Mouse (Mus musculus) thymus, postnatal 10 days (tissue): ENCODE measurements around the gene Rab10.

Experiments used
- DNase-seq, 2 experiments: peaks; one replicate each; pipeline ENCODE4 v3.0.0; 2021; ENCODE audit warnings: low spot score in 2 of 2

Rab10 gene

DNA sequence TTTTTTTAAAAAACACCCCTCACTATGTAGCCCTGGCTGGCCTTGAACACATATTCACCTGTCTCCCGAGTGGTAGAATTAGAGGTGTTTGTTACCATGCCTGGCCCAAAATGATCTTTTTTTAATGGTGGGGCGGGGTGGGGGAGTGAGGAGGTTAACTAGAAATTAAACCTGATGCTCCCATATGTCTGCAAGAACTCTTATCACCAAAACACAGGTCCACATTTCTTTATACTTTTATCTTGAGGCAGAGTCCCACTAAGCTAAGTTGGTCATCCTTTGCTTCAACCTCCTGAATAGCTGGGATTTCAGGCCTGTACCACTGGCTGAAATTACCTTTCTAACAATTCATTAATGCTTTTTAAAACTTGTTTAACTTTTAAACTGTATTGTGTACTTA, 13.7 kb downstream of the Rab10 start:
- DNase-seq, result no peak

DNA sequence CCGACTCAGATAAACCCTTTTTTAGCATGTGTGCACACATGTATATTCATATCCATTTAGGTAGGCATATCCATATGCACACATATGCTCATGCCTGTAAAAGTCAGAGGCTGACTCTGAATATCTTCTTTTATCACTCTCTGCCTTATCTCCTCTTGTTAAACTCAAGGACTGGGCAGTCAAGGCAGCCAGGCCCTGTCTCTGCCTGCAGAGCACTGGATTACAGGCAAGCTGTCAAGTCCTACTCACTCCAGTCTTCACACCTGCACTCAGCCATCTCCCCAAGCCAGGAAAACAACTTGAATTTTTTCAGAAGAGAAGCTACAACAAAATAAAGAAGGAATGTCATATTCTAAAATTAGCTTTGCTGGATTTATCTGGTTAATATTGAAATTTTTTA, 17.9 kb downstream of the Rab10 start:
- DNase-seq, result no peak

DNA sequence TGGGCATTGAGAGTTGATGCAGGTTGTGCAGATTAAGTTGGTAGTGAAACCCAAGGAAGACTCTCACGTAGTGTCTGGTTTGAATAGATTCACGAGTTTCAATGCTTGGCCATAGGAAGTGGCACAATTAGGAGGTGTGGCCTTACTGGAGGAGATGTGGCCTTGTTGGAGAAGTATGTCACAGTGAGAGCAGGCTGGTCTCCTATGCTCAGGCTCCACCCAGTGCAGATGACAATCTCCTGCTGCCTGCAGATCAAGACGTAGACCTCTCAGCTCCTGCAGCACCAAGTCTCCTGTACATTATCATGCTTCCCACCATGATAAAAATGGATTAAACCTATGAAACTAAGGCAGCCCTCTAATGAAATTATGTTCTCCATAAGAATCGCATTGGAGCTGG, 18.7 kb downstream of the Rab10 start:
- DNase-seq, result no peak

DNA sequence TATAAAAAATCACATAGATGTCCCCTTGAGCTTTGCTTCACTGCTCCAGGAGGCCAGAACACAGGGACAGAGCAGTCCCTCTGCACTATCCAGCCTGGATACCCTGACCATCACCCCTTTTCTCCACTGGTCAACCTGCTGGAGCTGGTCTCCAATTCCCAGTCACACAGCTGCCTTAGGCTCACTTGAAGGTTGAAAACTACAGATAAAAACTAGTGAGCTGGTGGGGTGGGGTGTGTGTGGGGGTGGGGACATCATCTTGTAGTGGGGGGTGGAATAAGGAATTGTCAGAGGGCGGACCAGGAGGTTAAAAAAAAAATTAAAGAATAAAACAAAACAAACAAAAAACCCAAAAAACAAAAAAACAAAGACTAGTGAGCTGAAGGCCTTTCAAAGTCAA, 21.3 kb downstream of the Rab10 start:
- DNase-seq, result no peak

DNA sequence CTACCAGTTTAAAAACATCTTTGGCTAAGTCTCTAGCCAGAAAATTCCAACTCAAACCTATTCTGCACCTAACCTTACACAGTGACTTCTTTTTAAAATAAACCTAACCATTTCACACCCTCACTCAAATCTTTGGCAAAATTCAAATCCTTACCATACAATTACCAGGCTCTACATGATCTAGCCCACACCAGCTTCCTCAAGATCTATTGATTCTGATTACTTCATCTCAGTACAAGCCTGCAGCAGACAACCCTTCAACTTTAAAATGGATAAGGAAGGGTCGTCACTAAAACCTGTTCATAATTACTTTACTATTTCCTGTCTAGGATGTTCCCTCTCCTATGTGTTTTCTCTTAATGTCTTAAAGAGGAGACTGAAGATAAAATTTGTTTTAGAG, 23.9 kb downstream of the Rab10 start:
- no peak for DNase-seq

DNA sequence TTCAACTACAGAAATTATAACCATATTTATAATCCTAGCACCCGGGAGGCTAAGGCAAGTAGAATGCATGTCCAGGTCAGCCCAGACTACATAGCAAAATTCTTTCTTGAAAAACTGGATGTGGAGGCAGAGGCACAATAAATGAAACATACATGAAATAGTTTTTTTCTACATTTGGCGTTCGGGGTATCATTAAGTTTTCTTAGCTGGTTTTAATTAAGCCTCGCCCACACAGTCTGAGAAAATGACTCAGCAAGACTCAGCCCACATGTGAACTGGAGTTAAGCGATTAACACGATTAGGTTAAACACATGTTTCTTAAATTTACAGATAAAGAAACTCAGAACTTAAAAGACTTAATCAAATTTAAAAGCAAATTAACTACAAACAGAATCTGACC, 24.4 kb downstream of the Rab10 start:
- DNase-seq, result no peak

DNA sequence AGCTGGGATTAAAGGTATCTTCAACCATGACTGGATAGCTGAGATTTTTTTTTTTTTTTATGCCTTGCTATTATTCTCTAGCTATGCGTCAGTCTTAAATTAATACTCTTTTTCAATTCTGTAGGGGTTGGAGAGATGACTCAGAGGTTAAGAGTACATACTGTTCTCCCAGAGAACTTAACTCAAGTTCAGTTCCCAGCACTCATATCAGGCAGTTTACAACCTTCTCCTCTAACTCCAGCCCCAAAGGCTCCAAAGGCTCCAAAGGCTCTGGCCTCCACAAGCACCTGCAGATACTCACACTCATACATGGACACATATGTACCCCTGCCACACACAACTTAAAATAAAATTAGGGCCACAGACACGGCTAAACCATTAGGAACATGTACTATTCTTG, 25.3 kb downstream of the Rab10 start:
- no peak for DNase-seq

DNA sequence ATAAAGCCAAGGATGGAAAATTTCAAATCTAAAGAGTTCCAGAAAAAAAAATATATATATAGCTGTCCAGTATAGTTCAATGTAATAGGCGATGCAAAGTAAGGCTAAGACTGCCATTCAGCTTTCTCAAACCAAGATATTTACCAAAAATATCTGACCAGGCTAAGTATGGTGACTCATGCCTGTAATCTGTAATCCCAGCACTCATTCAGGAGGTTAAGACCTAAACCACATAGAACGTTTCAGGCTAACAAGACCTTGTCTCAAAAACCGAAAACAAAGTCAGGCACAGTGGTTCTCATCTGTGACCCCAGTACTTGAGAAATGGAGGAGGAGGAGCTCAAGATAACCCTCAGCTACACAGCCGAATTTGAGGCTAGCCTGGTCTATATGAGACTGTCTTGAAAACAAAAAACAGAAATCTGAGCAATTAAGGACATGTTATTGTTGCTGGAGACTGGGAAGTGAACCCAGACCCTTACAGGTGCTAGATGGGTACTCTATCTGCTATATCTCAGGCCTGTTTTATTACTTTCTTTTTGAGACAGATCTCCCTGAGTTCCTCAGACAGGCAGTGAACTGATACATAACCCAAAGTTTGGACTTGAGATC, 25.8 kb downstream of the Rab10 start:
- no peak for DNase-seq

DNA sequence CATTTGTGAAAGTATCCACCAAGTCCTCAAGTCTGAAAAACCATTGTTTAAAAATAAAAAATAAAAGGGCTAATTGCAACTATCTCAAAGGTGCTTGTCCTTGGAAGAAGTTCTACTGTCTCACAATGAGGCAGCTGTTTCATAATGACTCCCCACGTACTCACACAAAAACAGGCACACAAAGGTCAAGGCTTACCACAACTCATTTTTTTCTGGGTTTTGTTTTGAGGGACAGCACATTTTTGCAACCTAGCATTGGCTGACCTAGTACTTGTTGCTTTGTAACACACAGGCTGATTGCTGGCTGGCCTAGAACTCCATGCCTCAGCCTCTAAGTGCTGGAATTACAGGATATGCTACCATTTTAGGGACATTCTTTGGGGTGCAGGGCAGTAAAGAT, 26.8 kb downstream of the Rab10 start:
- no peak for DNase-seq

DNA sequence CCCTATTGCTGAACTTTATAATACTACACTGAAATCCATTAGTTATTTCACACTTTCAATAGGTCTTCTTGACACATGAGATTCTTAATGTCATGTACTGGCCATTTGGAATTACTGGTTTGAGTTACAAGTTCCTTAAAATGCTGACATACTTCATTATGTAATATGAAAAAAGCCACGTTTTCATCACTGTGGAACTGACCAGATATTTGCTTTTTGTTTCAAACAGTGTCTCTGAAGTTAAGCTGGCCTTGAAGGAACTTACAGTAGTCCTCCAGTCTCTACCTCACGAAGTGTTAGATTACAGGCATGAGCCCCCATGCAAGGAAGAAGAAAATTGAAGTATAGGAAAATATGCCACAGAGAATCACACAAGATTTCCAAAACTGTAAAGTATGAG, 27.2 kb downstream of the Rab10 start:
- DNase-seq, result no peak

DNA sequence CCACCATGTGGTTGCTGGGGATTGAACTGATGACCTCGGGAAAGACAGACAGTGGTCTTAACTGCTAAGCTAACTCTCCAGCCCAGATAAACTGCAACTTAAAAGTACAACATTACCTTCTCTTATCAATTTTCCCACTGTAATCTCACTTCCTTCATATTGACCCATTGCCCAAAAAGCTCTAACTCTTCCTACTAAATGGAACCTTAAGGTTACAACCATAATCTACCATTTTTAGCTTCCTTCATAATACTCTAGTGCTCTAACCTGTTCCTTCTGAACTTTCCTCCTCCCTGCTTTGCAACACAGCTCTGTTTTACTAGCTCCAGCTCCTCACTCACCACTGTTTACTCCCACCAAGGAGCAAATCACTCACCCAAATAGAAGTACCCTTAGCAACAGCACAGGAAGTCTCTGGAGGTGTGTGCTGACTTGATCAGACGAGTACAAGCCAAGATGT, 30.9 kb downstream of the Rab10 start:
- DNase-seq, result no peak

DNA sequence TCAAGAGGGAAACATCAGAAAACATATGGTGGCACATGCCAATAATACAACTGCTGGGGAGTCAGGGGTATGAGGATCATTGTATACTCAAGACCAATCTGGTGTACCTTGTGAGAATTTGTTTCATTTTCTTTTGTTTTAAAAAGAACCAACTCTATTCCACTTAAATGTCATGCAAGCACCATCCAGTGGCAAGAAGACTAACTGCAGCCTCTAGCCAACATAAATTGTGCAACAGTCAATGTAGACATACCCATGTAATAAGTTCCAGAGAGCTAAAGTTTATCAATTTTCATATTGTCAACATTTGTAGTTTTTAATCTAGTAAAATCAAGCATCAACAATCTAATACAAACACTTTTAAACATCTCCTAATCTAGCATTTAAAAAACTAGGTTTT, 39.0 kb downstream of the Rab10 start:
- no peak for DNase-seq

DNA sequence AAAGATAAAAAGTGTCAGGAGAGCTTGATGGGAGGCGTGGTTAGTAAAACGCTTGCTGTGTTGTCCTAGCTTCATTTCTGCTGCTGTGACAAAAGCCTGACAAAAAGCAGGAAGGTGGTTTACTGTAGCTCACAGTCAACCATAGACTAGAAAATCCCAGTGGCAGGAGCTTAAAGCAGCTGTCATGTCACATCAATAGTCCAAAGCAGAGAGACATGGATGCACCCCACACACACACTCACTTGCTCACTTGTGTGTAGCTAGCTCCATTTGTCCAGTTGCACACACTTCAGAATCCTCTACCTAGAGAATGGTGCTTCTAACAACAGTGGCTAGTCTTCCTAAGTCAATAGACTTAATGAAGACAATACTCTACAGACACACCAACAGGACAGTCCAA, 42.4 kb downstream of the Rab10 start:
- DNase-seq, result no peak

DNA sequence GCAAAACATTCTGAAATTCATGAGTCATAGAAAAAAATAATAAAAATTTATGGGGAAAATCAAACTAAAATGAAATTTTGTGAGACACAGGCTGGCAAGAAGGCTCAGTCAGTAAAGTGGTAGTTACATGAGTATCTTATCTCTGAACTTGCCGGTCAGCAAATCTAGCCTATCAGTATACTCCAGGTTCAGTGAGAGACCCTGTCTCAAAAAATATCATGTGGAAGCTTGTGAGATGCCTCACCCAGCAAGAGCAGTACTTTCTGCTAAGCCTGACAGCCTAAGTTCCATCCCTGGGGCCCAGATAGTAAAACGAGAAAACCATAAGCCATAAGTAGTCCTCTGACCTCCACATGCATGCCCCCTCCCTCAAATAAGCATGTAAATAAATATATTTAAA, 44.6 kb downstream of the Rab10 start:
- no peak for DNase-seq

DNA sequence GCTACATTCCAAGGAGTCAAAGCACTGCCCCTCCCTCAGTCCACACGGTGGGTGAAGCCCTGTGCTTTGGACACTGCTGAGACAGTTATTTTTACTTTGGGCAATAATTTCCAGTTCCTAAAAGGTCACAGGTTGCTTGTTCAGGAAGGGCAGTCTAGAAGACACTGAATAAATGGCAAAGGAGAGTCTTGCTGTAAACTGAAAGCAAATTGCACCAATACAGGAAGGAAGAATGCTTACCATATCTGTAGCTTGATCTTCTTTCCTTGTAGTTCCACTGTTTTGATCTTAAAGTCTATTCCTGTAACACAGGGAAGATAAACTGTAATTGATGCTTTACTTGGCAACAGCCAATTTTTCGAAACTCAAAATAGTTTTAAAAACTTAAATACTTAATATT, 45.3 kb downstream of the Rab10 start:
- no peak for DNase-seq

DNA sequence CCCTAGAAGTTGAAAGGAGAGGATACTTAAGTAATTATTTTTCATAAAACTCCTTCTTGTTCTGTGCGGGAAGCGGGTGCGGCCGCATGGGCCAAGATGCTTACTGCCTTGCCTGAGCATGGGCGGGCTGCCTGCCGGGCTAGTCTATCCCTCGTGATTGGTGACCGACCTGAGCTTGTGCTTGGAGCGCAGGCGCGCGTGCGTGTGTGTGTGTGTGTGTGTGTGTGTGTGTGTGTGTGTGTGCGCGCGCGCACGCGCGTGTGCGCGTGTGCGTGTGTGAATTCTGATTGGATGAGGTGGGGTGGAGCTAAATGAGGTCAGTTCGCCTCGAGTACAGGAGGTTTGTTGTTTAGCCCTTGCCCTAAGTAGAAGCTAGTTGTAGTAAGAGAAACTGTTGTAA, 48.2 kb downstream of the Rab10 start:
- DNase-seq, result no peak

DNA sequence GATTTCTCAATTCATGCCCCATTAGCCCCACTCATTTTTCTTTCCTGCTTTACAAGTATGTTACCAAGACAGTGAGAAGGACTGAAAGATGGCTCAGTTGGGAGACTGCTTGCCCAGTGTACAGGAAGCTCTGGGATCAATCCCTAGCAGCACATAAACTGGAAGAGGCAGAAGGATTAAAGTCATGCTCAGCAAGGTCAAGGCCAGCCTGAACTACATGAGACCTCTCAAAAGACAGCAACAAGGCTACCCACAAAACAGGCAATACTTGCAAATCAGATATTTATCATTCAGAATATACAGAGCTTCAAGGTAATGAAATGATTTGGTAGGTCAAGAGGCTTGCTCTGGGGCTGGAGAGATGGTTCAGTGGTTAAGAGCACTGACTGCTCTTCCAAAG, 53.8 kb downstream of the Rab10 start:
- DNase-seq, result no peak

DNA sequence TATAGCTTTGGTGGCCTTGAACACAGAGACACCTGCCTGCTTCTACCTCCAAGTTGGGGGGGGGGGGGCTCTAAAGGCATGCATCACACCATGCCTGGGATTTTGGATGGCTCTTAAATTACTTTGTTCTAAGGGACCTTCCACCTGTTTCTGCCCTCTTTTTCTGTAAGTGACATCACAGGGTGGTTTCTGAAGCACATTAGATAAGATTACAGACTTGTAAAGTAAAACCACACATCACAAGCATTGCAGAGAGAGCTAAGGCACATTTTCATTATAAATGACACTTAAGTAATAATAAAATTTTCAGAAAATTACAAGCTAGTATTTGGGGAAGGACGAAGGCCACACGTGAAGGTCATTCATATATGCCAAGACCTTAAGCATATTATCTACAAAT, 54.3 kb downstream of the Rab10 start:
- no peak for DNase-seq

DNA sequence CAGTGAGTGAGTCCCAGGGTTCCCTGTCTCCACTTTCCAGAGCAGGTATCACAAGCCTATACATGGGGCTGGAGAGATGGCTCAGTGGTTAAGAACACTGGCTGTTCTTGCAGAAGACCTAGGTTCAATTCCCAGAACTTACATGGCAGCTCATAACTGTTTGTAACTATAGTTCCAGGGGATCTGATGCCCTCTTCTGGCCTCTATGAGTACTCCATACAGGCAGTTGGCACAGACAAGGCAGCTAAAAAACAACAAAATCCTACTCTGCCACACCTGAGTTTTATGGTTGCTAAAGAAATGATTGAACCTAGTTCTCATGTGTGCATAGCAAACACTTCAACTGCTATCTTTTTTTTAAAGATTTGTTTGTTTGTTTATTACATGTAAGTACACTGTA, 56.2 kb downstream of the Rab10 start:
- no peak for DNase-seq

DNA sequence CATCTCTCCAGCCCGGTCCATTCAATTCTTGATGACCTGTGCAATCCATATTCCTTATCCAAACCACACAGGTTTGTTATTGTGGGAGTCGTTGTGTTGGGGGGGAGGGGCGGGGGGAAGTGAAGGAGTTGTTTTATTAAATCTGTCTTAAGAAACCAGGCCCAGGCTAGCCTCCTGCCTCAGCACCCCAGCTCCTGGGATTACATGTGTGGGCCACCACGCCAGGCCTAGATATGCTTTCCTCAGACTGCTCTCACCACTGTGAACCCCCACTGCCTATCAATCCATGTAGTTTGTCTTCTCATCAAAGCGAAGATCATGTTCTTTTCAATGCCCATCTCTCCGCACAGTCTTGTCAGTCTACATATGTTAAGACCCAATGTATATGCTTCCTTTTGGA, 63.7 kb downstream of the Rab10 start:
- DNase-seq, result no peak

DNA sequence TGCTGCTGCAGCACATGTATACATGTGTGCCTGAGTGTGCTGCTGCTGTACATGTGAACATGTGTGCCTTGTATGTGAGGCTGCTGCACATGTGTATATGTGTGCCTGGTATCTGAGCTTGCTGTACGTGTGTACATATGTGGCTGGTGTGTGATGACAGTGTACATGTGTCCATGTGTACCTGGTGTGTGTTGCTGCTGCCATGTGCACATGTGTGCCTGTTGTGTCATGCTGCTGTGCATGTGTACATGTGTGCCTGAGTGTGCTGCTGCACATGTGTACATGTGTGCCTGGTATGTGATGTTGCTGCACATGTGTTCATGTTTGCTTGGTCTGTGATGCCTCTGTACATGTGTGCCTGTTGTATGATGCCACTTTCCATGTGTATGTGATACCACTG, 70.2 kb downstream of the Rab10 start:
- DNase-seq, result no peak

DNA sequence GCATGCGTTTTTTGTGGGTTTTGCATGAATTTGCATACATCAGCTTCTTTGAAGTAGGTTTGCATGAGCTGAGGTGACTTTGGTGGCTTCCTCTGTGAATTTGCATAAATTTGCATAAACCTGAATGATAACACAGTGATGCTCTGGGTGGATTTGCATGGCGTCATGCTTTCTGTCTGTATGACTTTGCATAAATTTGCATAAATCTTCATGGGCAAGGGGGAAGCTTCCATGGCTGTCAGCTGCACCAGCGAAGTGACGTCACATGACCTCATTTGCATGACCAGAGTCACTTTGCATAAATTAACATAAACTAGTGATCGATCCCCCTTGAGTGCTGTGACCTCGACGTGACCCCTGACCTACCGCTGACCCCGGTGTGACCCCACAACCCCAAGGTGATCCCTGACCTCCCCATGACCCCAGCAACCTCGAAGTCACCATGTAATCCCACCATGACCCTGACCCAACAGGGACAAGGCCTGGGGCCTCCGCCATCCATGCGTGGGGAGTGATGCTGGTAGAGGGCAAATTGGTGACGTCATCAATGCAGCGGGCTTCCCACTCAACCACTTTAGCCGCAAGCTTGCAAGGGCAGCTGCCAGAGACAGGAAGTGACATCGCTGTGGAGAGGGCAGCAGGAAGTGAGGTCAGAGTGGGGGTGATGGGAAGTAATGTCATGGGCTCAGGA, 71.3 kb downstream of the Rab10 start:
- peak in 1 of 2 experiments; percentile 14 for DNase-seq

DNA sequence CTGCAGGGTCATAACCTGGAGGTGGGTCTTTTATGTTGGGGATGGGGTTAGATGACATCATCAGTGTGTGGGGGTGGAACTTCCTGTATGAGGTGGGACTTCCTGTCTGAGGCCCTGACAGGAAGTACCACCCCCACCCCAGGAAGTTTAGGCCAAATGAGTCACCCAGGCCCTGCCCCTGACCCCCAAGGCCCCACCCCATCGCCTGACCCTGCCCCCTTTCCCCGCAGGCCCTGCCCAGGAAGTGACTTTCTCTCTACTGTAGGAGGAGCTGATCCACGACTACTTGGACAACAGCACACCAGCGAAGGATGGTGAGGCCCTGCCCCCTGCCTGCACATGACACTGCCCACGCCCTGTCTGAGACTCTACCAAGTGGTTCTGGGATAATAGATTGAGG, 72.0 kb downstream of the Rab10 start:
- DNase-seq, result peak in 1 of 2 experiments; percentile 12
